20 mouse cellular contexts compared by ENCODE assay signal in the genomic region with DNA sequence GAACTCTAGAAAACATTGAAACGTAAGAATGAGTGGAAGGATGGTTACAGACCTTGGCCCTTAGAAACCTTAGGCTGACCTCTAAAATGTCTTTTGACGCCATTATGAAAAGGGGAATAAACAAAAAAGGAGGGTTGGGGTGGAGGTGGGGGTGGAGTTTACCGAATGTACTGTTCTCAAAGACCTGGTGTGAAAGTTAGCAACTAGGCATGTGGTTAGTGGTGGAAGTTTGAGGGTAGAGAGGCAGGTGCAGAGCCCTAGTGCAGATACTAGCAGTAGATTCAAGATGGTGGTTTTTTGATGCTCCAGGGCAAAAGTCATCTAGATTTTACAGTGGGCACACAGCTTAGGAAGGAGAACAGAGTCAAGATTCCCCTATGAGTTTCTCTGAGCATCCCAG. TPM values are rescaled to one million over a fixed set of nuclear protein-coding genes. Genes with fewer than 3 reads are reported as not detected.
A peak's percentile ranks its signal among the peaks of the same experiment; 100 is the strongest.
DNase-seq lines count a peak whose midpoint lies in the region; ATAC-seq and TF ChIP-seq lines count a peak whose summit lies in the region.
"Had no signal": no experiment of that assay in that cellular context is flagged by ENCODE, and none has a peak within 500 bp of the region (broad histone marks: within the 10 kb centered on the region; RNA-seq: fewer than 3 reads in every experiment).

No protein-coding gene starts in this region.

- no peak overlapping the region for H3K4me3 ChIP-seq in thymus, adult 2 months (ENCODE audit: control insufficient read depth, insufficient read depth, low read length)
- H3K4me3 ChIP-seq in kidney, adult 2 months (ENCODE audit: insufficient read depth, low read depth, low read length): no peak overlapping the region
- H3K4me3 ChIP-seq: forebrain, embryonic 13.5 days; hindbrain, embryonic 15.5 days; limb, embryonic 10.5 days; liver, embryonic 15.5 days; lung, embryonic 15.5 days had no signal

- TF ChIP-seq POLR2A in thymus, adult 2 months (IDR thresholded peaks at IDR 0.05; ENCODE audit: control insufficient read depth, extremely low read depth, insufficient read depth, low read length, poor library complexity): no peak
- no peak for TF ChIP-seq POLR2A in kidney, adult 2 months (IDR thresholded peaks at IDR 0.05; ENCODE audit: low read depth, low read length)

- peak; percentile 56 for ATAC-seq in CD4-positive, CD25-positive, alpha-beta regulatory T cell, adult 4 months
- ATAC-seq: forebrain, embryonic 13.5 days; intestine, embryonic 16.5 days had no signal

- 0 out of 2 replicates have a peak, but pooled peaks cover 5% of the 10 kb centered on the region for H3K36me3 ChIP-seq in thymus, adult 2 months (ENCODE audit: control insufficient read depth, insufficient read depth, low read length)
- H3K36me3 ChIP-seq in kidney, adult 2 months (ENCODE audit: control insufficient read depth, insufficient read depth, low read length): no peaks in the 10 kb centered on the region
- H3K36me3 ChIP-seq: hindbrain, embryonic 15.5 days; limb, embryonic 10.5 days; liver, embryonic 15.5 days; lung, embryonic 15.5 days had no signal

- 25% methylated on average over 3 of the region's 3 CpGs for WGBS in thymus, adult 2 months
- 77% methylated on average over 3 of the region's 3 CpGs for WGBS in kidney, adult 2 months

- H3K27ac ChIP-seq in thymus, adult 2 months (ENCODE audit: control insufficient read depth, insufficient read depth, low read length): peak overlapping the region; percentile 88
- no peak overlapping the region for H3K27ac ChIP-seq in kidney, adult 2 months (ENCODE audit: insufficient read depth, low read depth, low read length)
- H3K27ac ChIP-seq: forebrain, embryonic 13.5 days; hindbrain, embryonic 15.5 days; limb, embryonic 10.5 days; liver, embryonic 15.5 days; lung, embryonic 15.5 days had no signal

- no peak for TF ChIP-seq CTCF in thymus, adult 2 months (IDR thresholded peaks at IDR 0.05; ENCODE audit: borderline replicate concordance, control insufficient read depth, extremely low read depth, insufficient read depth, low read length, poor library complexity)
- no peak for TF ChIP-seq CTCF in kidney, adult 2 months (conservative IDR thresholded peaks at IDR 0.05; ENCODE audit: insufficient read depth, insufficient read length, low read depth, low read length)

- DNase-seq in induced T-regulatory cell, adult 2 months (ENCODE audit: low read depth): peak; percentile 86
- peak; percentile 70 for DNase-seq in thymus, adult 2 months
- DNase-seq in thymus, postnatal 4 days: peak; percentile 57
- no peak for DNase-seq in kidney, adult 2 months
- no peak for DNase-seq in layer of hippocampus, postnatal 14 days (ENCODE audit: low spot score in 2 of 2)
- no peak for DNase-seq in layer of hippocampus, adult 8-10 months (ENCODE audit: low spot score in 2 of 2)
- DNase-seq: adrenal gland, adult 2 months; cerebellum, adult 2 months; cerebellum, postnatal 36 days; heart, postnatal 4 days; kidney, postnatal 4 days; liver; lung, postnatal 4 days had no signal

- H3K27me3 ChIP-seq in thymus, adult 2 months (ENCODE audit: control insufficient read depth, insufficient read depth, low read length): no peaks in the 10 kb centered on the region
- no peaks in the 10 kb centered on the region for H3K27me3 ChIP-seq in kidney, adult 2 months (replicated peaks; ENCODE audit: control insufficient read depth, insufficient read depth, low read length)
- H3K27me3 ChIP-seq: forebrain, embryonic 13.5 days; hindbrain, embryonic 15.5 days; liver, embryonic 15.5 days; lung, embryonic 15.5 days had no signal

- peaks cover 21% of the 10 kb centered on the region for H3K4me1 ChIP-seq in thymus, adult 2 months (replicated peaks; ENCODE audit: control insufficient read depth, insufficient read depth, low read length)
- H3K4me1 ChIP-seq in kidney, adult 2 months (ENCODE audit: control insufficient read depth, insufficient read depth, low read length): no peaks in the 10 kb centered on the region
- H3K4me1 ChIP-seq: forebrain, embryonic 13.5 days; hindbrain, embryonic 15.5 days; liver, embryonic 15.5 days; lung, embryonic 15.5 days had no signal

RNA-seq across cellular contexts. Expression of a gene that starts 18.5 kb away (rescaled TPM):
- 1,000 to 10,000 TPM; 1,419 to 1,542 TPM for polyA plus RNA-seq in CD4-positive, CD25-positive, alpha-beta regulatory T cell, adult 4 months (2017; shearing (Covaris generic))
- polyA plus RNA-seq in thymus, adult 2 months (2012; rRNA removed): 469 and 490 TPM in 2 replicates
- 3.5 and 17.3 TPM in 2 replicates for polyA plus RNA-seq in kidney, adult 2 months (2012; rRNA removed)
- 1 to 10 TPM; 2.0 to 2.6 TPM for total RNA-seq in layer of hippocampus, postnatal 14 days (2021)
- total RNA-seq in layer of hippocampus, adult 8-10 months (2022): 10 to 100 TPM in 2 of 4 experiments, 1 to 10 TPM in 2; 2.5 to 20.9 (median 11.8) TPM

Comparison
In these comparisons a context has a peak if more than half of its experiments do, and no peak if none do; other contexts are left out.
1. DNase-seq: peak in induced T-regulatory cell, adult 2 months (single experiment), thymus, adult 2 months (single experiment) and thymus, postnatal 4 days (single experiment); none in kidney, adult 2 months (single experiment), layer of hippocampus, postnatal 14 days (0 of 2) and layer of hippocampus, adult 8-10 months (0 of 2).
2. RNA of a gene that starts 18.5 kb away (polyA plus RNA-seq): 1,419 to 1,542 TPM in CD4-positive, CD25-positive, alpha-beta regulatory T cell, adult 4 months and 469 to 490 TPM in thymus, adult 2 months; 3.5 to 17.3 TPM in kidney, adult 2 months; every median in the first group is over 10 times any median in the second.